In the genomic region with DNA sequence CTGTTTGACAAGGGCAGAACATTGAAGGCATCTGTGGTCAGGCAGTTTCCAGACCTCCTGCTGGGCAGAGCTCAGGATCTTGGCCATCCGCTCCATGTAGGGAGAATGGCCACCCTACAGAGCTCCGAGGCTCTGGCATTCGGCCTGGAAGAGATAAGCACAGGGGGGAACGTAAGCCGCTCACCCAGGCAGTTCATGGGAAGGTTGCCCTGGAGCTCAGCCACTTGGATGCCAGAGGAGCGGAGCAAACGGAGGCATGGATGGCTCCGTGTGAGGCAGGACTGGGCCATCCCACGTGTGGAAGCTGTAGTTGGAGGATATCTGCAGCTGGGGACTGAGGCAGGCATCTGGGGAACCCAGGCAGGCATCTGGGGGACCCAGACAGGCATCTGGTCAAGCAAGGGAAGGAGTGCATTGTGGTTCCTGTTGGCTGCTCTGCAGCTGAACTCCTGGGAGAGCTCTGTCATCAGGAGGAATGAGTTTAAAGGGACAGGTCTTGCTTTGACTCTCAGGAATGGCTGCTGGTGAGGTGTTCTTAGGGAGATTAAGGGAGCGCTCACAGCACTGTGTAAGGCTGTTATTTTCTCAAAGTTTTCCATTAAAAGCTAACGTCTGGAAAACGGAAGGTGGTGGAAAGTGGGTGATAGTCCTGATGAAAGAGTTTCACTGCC, we compare ENCODE assay signal across 8 mouse cellular contexts.
A peak's percentile ranks its signal among the peaks of the same experiment; 100 is the strongest.
DNase-seq lines count a peak whose midpoint lies in the region; ATAC-seq and TF ChIP-seq lines count a peak whose summit lies in the region.

No protein-coding gene starts in this region.

- H3K4me1 ChIP-seq in spleen, adult 2 months (ENCODE audit: control insufficient read depth, insufficient read depth, insufficient read length): peaks cover 18% of the 10 kb centered on the region; the same call in 1 of the 2 replicates
- H3K4me1 ChIP-seq in embryonic facial prominence, embryonic 10.5 days: peaks cover 29% of the 10 kb centered on the region
- H3K4me1 ChIP-seq in heart, postnatal 0 days (ENCODE audit: control insufficient read depth, insufficient read depth): peaks cover 56% of the 10 kb centered on the region
- H3K4me1 ChIP-seq in stomach, embryonic 16.5 days (ENCODE audit: control insufficient read depth, insufficient read depth, low read length): peaks cover 19% of the 10 kb centered on the region

- no peaks in the 10 kb centered on the region for H3K9me3 ChIP-seq in embryonic facial prominence, embryonic 10.5 days
- no peaks in the 10 kb centered on the region for H3K9me3 ChIP-seq in heart, postnatal 0 days (replicated peaks; ENCODE audit: control insufficient read depth, low read length)
- no peaks in the 10 kb centered on the region for H3K9me3 ChIP-seq in stomach, embryonic 16.5 days (replicated peaks; ENCODE audit: control insufficient read depth, low read length)

- H3K4me3 ChIP-seq in spleen, adult 2 months (ENCODE audit: extremely low read depth, insufficient read depth, insufficient read length): no peak overlapping the region
- no peak overlapping the region for H3K4me3 ChIP-seq in embryonic facial prominence, embryonic 10.5 days
- no peak overlapping the region for H3K4me3 ChIP-seq in heart, postnatal 0 days (ENCODE audit: low read depth, low read length)
- H3K4me3 ChIP-seq in stomach, embryonic 16.5 days (replicated peaks; ENCODE audit: low read length): no peak overlapping the region

- DNase-seq in spleen, adult 2 months (ENCODE audit: low read depth in 1 of 2, low spot score in 2 of 2): no peak
- DNase-seq in spleen, adult 18-20 months: no peak
- no peak for DNase-seq in embryonic facial prominence, embryonic 10.5 days (ENCODE audit: low spot score)
- DNase-seq in heart, postnatal 0 days (ENCODE audit: low spot score): peak; percentile 89
- peak; percentile 46 to 60 for DNase-seq in lung, adult 18-20 months
- DNase-seq in B cell, adult 2 months: no peak
- no peak for DNase-seq in layer of hippocampus, adult 8-10 months (ENCODE audit: low spot score in 2 of 2)

- no peak overlapping the region; the same call in 1 of the 2 replicates for H3K9ac ChIP-seq in heart, postnatal 0 days (replicated peaks; ENCODE audit: low read depth, low read length)
- peak overlapping the region; percentile 44; the same call in 1 of the 2 replicates for H3K9ac ChIP-seq in stomach, embryonic 16.5 days (ENCODE audit: low read length)

- ATAC-seq in heart, postnatal 0 days (ENCODE audit: insufficient read depth, low read depth): peak; percentile 93
- ATAC-seq in stomach, embryonic 16.5 days (ENCODE audit: insufficient read depth, low FRiP score): peak; percentile 42; the same call in 1 of the 2 replicates

- no peaks in the 10 kb centered on the region for H3K27me3 ChIP-seq in spleen, adult 2 months (ENCODE audit: control insufficient read depth, insufficient read depth, low read length)
- no peaks in the 10 kb centered on the region for H3K27me3 ChIP-seq in embryonic facial prominence, embryonic 10.5 days (replicated peaks; ENCODE audit: low read depth, poor library complexity, severe bottlenecking)
- H3K27me3 ChIP-seq in heart, postnatal 0 days (ENCODE audit: control insufficient read depth, insufficient read depth, low read length): no peaks in the 10 kb centered on the region
- H3K27me3 ChIP-seq in stomach, embryonic 16.5 days (ENCODE audit: control insufficient read depth, insufficient read depth, low read length): no peaks in the 10 kb centered on the region

- WGBS in spleen, adult 2 months: 65% methylated on average over 12 of the region's 12 CpGs
- WGBS in embryonic facial prominence, embryonic 10.5 days: 65% methylated on average over 12 of the region's 12 CpGs
- 24% methylated on average over 12 of the region's 12 CpGs for WGBS in heart, postnatal 0 days
- WGBS in stomach, embryonic 16.5 days: 50% methylated on average over 12 of the region's 12 CpGs

- TF ChIP-seq CTCF in spleen, adult 2 months (IDR thresholded peaks at IDR 0.05; ENCODE audit: extremely low read depth, insufficient read depth, insufficient read length, insufficient replicate concordance): no peak
- TF ChIP-seq CTCF in heart, postnatal 0 days (IDR thresholded peaks at IDR 0.05; ENCODE audit: low read depth): no peak

- no peak for TF ChIP-seq POLR2A in spleen, adult 2 months (IDR thresholded peaks at IDR 0.05; ENCODE audit: low read depth, low read length)

- H3K4me2 ChIP-seq in heart, postnatal 0 days (ENCODE audit: low read depth, low read length): peak overlapping the region; percentile 26
- H3K4me2 ChIP-seq in stomach, embryonic 16.5 days (ENCODE audit: low read depth, low read length): no peak overlapping the region

- no peaks in the 10 kb centered on the region for H3K36me3 ChIP-seq in spleen, adult 2 months (ENCODE audit: control insufficient read depth, insufficient read depth, low read length)
- H3K36me3 ChIP-seq in embryonic facial prominence, embryonic 10.5 days (replicated peaks): peaks cover 18% of the 10 kb centered on the region
- 0 out of 2 replicates have a peak, but pooled peaks cover 4% of the 10 kb centered on the region for H3K36me3 ChIP-seq in heart, postnatal 0 days (replicated peaks; ENCODE audit: control insufficient read depth, insufficient read depth, low read length)
- no peaks in the 10 kb centered on the region for H3K36me3 ChIP-seq in stomach, embryonic 16.5 days (ENCODE audit: control insufficient read depth, insufficient read depth, low read length)

- no peak for TF ChIP-seq EP300 in heart, postnatal 0 days (IDR thresholded peaks at IDR 0.05; ENCODE audit: low read depth)

- peak overlapping the region; percentile 34 for H3K27ac ChIP-seq in spleen, adult 2 months (ENCODE audit: insufficient read depth, low read length)
- peak overlapping the region; percentile 35; the same call in 1 of the 2 replicates for H3K27ac ChIP-seq in embryonic facial prominence, embryonic 10.5 days (replicated peaks)
- peak overlapping the region; percentile 89 for H3K27ac ChIP-seq in heart, postnatal 0 days (ENCODE audit: low read depth)
- H3K27ac ChIP-seq in stomach, embryonic 16.5 days (ENCODE audit: low read length): peak overlapping the region; percentile 67

Comparison
In these comparisons a context has a peak if more than half of its experiments do, and no peak if none do; other contexts are left out.
1. DNase-seq: peak in heart, postnatal 0 days (single experiment) and lung, adult 18-20 months (2 of 2); none in spleen, adult 2 months (0 of 2), spleen, adult 18-20 months (0 of 2), embryonic facial prominence, embryonic 10.5 days (single experiment), B cell, adult 2 months (0 of 2) and layer of hippocampus, adult 8-10 months (0 of 2).
2. H3K27ac ChIP-seq: peak in every context shown above with its lines; median percentile 89 in heart, postnatal 0 days; 67 in stomach, embryonic 16.5 days; 35 in embryonic facial prominence, embryonic 10.5 days; 34 in spleen, adult 2 months.